Mouse (Mus musculus) right cerebral cortex, postnatal 36 days (tissue): ENCODE measurements around the gene Baiap2.

Source experiments
- DNase-seq, 2 experiments: peaks; one replicate each; pipeline ENCODE4 v3.0.0; 2022; ENCODE audit warnings: low spot score in 2 of 2, mixed read lengths in 1 of 2

The Baiap2 gene

GRCm38 (mm10) chr11:119942727-119943427 is at the start of gene Baiap2:
Baiap2 (plus strand) TSS chr11:119942763.
- peak; percentile 98 for DNase-seq

- DNase-seq = no peak
Observed at GRCm38 (mm10) chr11:119893667-119894236, 48.8 kb upstream of the Baiap2 start.

- DNase-seq = no peak
Observed at GRCm38 (mm10) chr11:119894634-119895033, 47.9 kb upstream of the Baiap2 start.

GRCm38 (mm10) chr11:119897041-119897440 is 45.5 kb upstream of the Baiap2 start:
- DNase-seq = no peak

- no peak for DNase-seq
Observed at GRCm38 (mm10) chr11:119898976-119899375, 43.6 kb upstream of the Baiap2 start.

GRCm38 (mm10) chr11:119901174-119901573 is 41.4 kb upstream of the Baiap2 start:
- no peak for DNase-seq

GRCm38 (mm10) chr11:119902891-119903290 is 39.7 kb upstream of the Baiap2 start:
- no peak for DNase-seq

- DNase-seq = peak; percentile 56 to 59
Observed at GRCm38 (mm10) chr11:119904621-119905286, 37.8 kb upstream of the Baiap2 start.

- DNase-seq = no peak
Observed at GRCm38 (mm10) chr11:119905794-119906193, 36.8 kb upstream of the Baiap2 start.

GRCm38 (mm10) chr11:119907006-119907650 is 35.4 kb upstream of the Baiap2 start:
- DNase-seq = peak; percentile 60 to 66

GRCm38 (mm10) chr11:119907711-119908110 is 34.9 kb upstream of the Baiap2 start:
- DNase-seq = no peak

- DNase-seq = no peak
Observed at GRCm38 (mm10) chr11:119909436-119909835, 33.1 kb upstream of the Baiap2 start.

- DNase-seq = no peak
Observed at GRCm38 (mm10) chr11:119912845-119913244, 29.7 kb upstream of the Baiap2 start.

GRCm38 (mm10) chr11:119913291-119913934 is 29.1 kb upstream of the Baiap2 start, which contains the start of gene Chmp6:
Chmp6 (plus strand) TSS chr11:119913441.
- peak; percentile 84 to 85 for DNase-seq

- DNase-seq = no peak
Observed at GRCm38 (mm10) chr11:119913935-119914314, 28.6 kb upstream of the Baiap2 start.

GRCm38 (mm10) chr11:119914381-119914780 is 28.2 kb upstream of the Baiap2 start:
- DNase-seq = no peak

- no peak for DNase-seq
Observed at GRCm38 (mm10) chr11:119915666-119916065, 26.9 kb upstream of the Baiap2 start.

GRCm38 (mm10) chr11:119916102-119916790 is 26.3 kb upstream of the Baiap2 start:
- DNase-seq = no peak

- DNase-seq = no peak
Observed at GRCm38 (mm10) chr11:119916834-119917469, 25.6 kb upstream of the Baiap2 start.

GRCm38 (mm10) chr11:119918521-119918920 is 24.0 kb upstream of the Baiap2 start:
- no peak for DNase-seq

- DNase-seq = no peak
Observed at GRCm38 (mm10) chr11:119919432-119919831, 23.1 kb upstream of the Baiap2 start.
